Mouse (Mus musculus): ENCODE data around the gene Bhlhe40. TPM values are rescaled to one million over a fixed set of nuclear protein-coding genes. Genes with fewer than 3 reads are reported as not detected.

Gene Bhlhe40
- total and polyA plus RNA-seq, 2 experiments from 2014 or later, result 6.0 to 7.7 TPM

DNA sequence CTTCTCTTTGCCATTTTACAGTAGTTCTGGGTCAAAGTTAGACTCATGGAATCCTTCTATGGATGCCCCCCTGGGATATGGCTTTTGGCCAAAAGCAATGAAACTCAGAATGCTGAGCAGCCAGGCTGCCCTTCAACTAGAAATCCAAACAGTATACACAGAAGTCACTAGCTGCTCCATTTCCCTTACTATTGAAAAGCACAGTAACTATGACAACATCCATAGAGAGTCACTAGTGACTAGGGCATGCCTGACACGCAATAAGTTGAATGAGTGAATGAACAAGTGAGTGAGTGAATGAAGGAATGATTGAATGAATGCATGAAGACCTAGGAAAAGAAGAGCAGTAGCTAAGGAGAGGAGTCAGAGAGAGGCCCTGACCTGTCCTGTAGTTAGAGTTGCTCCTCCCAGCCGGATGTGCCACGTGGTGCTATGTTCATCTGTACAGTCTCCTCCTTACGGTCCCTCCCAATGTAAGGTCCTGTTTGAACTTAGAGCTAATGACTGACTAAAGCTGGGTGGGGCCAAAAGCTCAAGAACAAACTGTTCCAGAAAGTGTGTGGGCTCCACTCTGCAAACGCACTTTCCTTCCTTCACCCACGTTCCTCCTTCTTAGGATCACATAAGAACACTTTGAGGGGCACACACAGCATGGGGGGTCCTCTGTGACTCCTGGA, 22.1 kb upstream of the Bhlhe40 start:
- no peak for TF ChIP-seq CTCF (IDR thresholded peaks at IDR 0.05; ENCODE audit: low read depth)
- no peak overlapping the region for H3K27ac ChIP-seq
- H3K4me1 ChIP-seq (ENCODE audit: insufficient read depth, low read length), result no peaks in the 10 kb centered on the region
- no peak overlapping the region for H3K4me3 ChIP-seq (ENCODE audit: low read length)
- DNase-seq (ENCODE audit: low spot score) (peak; percentile 4), ATAC-seq (no peak)
- H3K27me3 ChIP-seq (ENCODE audit: insufficient read depth, low read length), result no peaks in the 10 kb centered on the region
- no peaks in the 10 kb centered on the region for H3K36me3 ChIP-seq (ENCODE audit: insufficient read depth, low read length)
- no peak overlapping the region for H3K4me2 ChIP-seq (ENCODE audit: low read depth, low read length)
- no peaks in the 10 kb centered on the region for H3K9me3 ChIP-seq (ENCODE audit: low read length)
- WGBS, result 83% methylated on average over 6 of the region's 6 CpGs
- no peak overlapping the region for H3K9ac ChIP-seq (replicated peaks; ENCODE audit: low read length)

DNA sequence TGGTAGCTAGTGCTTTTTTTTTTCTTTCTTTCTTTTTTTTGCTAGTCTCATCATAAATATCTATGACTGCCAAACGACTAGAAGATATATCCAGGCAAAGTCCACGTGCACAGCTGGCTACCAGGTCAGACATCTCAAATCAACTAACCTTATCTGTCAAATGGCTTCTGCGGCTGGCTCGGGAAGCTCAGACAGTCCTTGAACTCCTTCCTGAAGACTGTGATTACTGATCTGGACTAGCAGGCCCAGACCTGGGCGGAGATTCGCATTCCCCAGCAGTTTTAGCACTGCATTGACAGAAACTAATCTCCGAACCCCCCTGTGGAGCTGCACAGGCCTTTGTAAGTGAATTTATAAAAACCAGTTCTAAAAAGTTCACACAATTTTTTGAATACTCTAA, 18.4 kb upstream of the Bhlhe40 start:
- no peak for DNase-seq (ENCODE audit: low spot score)
- Histone ChIP-seq H3K9me3 (ENCODE audit: low read length) (no peaks in the 10 kb centered on the region), H3K27ac (no peak overlapping the region), H3K4me2 (ENCODE audit: low read depth, low read length) (no peak overlapping the region), H3K27me3 (ENCODE audit: insufficient read depth, low read length) (no peaks in the 10 kb centered on the region), H3K4me1 (ENCODE audit: insufficient read depth, low read length) (no peaks in the 10 kb centered on the region), H3K36me3 (ENCODE audit: insufficient read depth, low read length) (no peaks in the 10 kb centered on the region), H3K4me3 (ENCODE audit: low read length) (no peak overlapping the region), H3K9ac (replicated peaks; ENCODE audit: low read length) (no peak overlapping the region)
- WGBS, result 85% methylated on average over 7 of the region's 7 CpGs
- TF ChIP-seq CTCF (IDR thresholded peaks at IDR 0.05; ENCODE audit: low read depth), result no peak
- ATAC-seq, result no peak

DNA sequence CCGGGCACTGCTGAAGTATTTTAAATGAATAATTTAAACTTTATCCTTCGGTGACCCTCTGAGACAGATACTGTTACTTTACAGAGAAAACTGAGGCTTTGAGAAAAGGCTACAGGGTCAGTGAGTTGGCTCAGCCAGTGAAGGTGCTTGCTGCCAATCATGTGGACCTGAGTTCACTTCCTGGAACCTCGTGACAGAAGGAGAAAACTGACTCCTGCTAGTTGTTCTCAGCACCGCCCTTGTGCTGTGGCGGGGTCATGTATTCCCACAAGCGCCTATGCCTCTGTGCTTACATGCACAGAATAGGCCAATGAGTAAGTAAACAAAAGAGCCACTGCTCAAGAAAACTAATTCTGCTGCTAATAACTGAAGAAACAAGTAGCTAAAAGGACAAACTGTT, 17.4 kb upstream of the Bhlhe40 start:
- ATAC-seq (no peak), DNase-seq (ENCODE audit: low spot score) (no peak)
- Histone ChIP-seq H3K27me3 (ENCODE audit: insufficient read depth, low read length) (no peaks in the 10 kb centered on the region), H3K4me2 (ENCODE audit: low read depth, low read length) (no peak overlapping the region), H3K9ac (replicated peaks; ENCODE audit: low read length) (no peak overlapping the region), H3K36me3 (ENCODE audit: insufficient read depth, low read length) (no peaks in the 10 kb centered on the region), H3K4me1 (ENCODE audit: insufficient read depth, low read length) (no peaks in the 10 kb centered on the region), H3K4me3 (ENCODE audit: low read length) (no peak overlapping the region), H3K9me3 (ENCODE audit: low read length) (no peaks in the 10 kb centered on the region), H3K27ac (no peak overlapping the region)
- 79% methylated on average over 6 of the region's 6 CpGs for WGBS
- no peak for TF ChIP-seq CTCF (IDR thresholded peaks at IDR 0.05; ENCODE audit: low read depth)

DNA sequence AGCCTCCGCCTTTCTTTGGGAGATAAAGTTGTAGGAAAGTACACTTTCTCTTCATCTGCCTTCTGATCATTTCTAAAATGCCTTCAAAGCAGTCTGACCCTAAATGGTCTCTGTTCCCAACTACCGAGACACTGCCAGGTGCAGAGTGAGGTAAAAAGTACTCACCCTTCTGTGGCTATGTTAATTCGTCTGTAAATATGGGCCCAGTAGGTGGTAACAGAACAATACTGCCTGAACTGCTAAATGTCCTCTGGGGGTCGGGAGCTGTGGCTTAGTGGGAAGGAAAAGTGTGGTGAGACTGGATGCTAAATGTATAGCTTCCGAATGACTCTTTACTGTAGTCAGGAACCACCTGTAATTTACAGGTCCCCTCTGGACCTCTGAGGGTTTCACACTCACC, 16.1 kb upstream of the Bhlhe40 start:
- no peak overlapping the region for H3K4me3 ChIP-seq (ENCODE audit: low read length)
- H3K9ac ChIP-seq (replicated peaks; ENCODE audit: low read length), result no peak overlapping the region
- H3K36me3 ChIP-seq (ENCODE audit: insufficient read depth, low read length), result no peaks in the 10 kb centered on the region
- DNase-seq (ENCODE audit: low spot score), result no peak
- no peak overlapping the region for H3K4me2 ChIP-seq (ENCODE audit: low read depth, low read length)
- no peaks in the 10 kb centered on the region for H3K27me3 ChIP-seq (ENCODE audit: insufficient read depth, low read length)
- TF ChIP-seq CTCF (IDR thresholded peaks at IDR 0.05; ENCODE audit: low read depth), result no peak
- WGBS, result 52% methylated on average over 5 of the region's 5 CpGs
- no peaks in the 10 kb centered on the region for H3K4me1 ChIP-seq (ENCODE audit: insufficient read depth, low read length)
- ATAC-seq, result no peak
- H3K27ac ChIP-seq, result no peak overlapping the region
- H3K9me3 ChIP-seq (ENCODE audit: low read length), result no peaks in the 10 kb centered on the region

DNA sequence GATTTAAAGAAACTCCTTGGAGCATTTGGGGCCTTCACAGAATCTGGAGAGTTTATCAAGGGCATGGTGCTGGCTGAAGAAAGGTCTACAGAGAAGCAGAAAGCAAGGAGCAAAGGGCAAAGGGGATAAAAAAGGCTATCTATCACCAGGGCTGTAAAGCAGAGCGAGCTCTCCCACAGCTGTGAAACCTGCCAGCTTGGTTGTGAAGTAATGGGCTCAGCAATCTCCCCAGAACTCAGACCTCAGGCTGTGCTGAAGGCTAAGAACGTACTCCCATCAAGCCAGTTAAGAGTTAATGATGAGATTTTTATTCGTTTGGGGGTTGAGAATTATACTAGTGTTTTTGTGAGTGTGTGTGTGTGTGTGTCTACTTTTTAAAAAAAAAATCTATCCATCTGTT, 13.3 kb upstream of the Bhlhe40 start:
- 57% methylated on average over 3 of the region's 3 CpGs for WGBS
- H3K4me3 ChIP-seq (ENCODE audit: low read length), result no peak overlapping the region
- no peak for TF ChIP-seq CTCF (IDR thresholded peaks at IDR 0.05; ENCODE audit: low read depth)
- H3K9ac ChIP-seq (replicated peaks; ENCODE audit: low read length), result no peak overlapping the region
- H3K36me3 ChIP-seq (ENCODE audit: insufficient read depth, low read length), result no peaks in the 10 kb centered on the region
- H3K27ac ChIP-seq, result no peak overlapping the region
- no peaks in the 10 kb centered on the region for H3K4me1 ChIP-seq (ENCODE audit: insufficient read depth, low read length)
- no peak overlapping the region for H3K4me2 ChIP-seq (ENCODE audit: low read depth, low read length)
- H3K9me3 ChIP-seq (ENCODE audit: low read length), result no peaks in the 10 kb centered on the region
- H3K27me3 ChIP-seq (ENCODE audit: insufficient read depth, low read length), result no peaks in the 10 kb centered on the region
- DNase-seq (ENCODE audit: low spot score) (no peak), ATAC-seq (no peak)

DNA sequence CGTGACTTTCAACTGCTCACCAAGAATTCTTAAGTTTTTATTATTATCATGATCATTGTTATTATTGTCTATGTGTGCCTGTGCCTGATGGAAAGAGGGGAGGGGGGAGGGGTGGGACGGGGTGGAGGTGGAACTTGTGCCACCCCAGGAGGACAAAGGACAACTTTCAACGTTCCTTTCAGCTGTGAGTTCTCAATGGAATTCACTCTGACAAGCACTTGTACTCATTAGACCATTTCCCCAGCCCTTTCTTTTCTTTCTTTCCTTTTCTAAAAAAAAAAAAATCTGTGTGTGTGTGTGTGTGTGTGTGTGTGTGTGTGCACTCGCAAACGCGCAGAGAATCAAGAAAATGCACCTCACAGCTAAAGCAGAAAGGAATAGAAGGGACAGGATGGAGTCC, 12.4 kb upstream of the Bhlhe40 start:
- WGBS, result 31% methylated on average over 6 of the region's 6 CpGs
- H3K4me1 ChIP-seq (ENCODE audit: insufficient read depth, low read length), result no peaks in the 10 kb centered on the region
- no peak overlapping the region for H3K4me3 ChIP-seq (ENCODE audit: low read length)
- no peak overlapping the region for H3K9ac ChIP-seq (replicated peaks; ENCODE audit: low read length)
- ATAC-seq, result no peak
- no peak for DNase-seq (ENCODE audit: low spot score)
- H3K4me2 ChIP-seq (ENCODE audit: low read depth, low read length), result no peak overlapping the region
- no peak for TF ChIP-seq CTCF (IDR thresholded peaks at IDR 0.05; ENCODE audit: low read depth)
- H3K27ac ChIP-seq, result no peak overlapping the region
- no peaks in the 10 kb centered on the region for H3K36me3 ChIP-seq (ENCODE audit: insufficient read depth, low read length)
- H3K27me3 ChIP-seq (ENCODE audit: insufficient read depth, low read length), result no peaks in the 10 kb centered on the region
- H3K9me3 ChIP-seq (ENCODE audit: low read length), result no peaks in the 10 kb centered on the region

DNA sequence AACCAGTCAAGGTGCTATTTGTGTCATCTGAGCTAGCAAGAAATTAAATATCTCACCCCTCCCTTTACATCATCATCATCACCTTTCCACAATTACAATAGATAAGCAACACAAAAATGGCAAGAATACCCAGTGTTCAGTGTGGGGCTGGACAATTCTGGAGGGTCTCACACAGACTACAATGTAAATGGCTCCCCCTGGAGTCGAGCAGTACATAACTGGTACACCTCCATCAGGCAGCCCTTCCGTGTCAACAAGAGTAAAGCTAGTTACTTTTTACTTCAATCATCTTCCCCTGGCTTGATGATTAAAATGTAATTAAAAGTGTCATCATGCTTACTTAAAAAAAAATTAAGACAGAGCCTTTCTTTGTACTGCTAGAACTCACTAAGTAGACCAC, 4.6 kb upstream of the Bhlhe40 start:
- Histone ChIP-seq H3K4me2 (ENCODE audit: low read depth, low read length) (no peak overlapping the region), H3K36me3 (ENCODE audit: insufficient read depth, low read length) (no peaks in the 10 kb centered on the region), H3K4me3 (ENCODE audit: low read length) (no peak overlapping the region), H3K9me3 (ENCODE audit: low read length) (no peaks in the 10 kb centered on the region), H3K9ac (replicated peaks; ENCODE audit: low read length) (no peak overlapping the region), H3K4me1 (ENCODE audit: insufficient read depth, low read length) (0 out of 2 replicates have a peak, but pooled peaks cover 6% of the 10 kb centered on the region), H3K27ac (no peak overlapping the region), H3K27me3 (ENCODE audit: insufficient read depth, low read length) (no peaks in the 10 kb centered on the region)
- DNase-seq (ENCODE audit: low spot score) (peak; percentile 3), ATAC-seq (no peak)
- no peak; the same call in 1 of the 2 replicates for TF ChIP-seq CTCF (IDR thresholded peaks at IDR 0.05; ENCODE audit: low read depth)
- whole genome bisulfite sequencing, result 55% methylated on average over 2 of the region's 2 CpGs

Measured in hindbrain, postnatal 0 days (tissue).